Mouse (Mus musculus) testis, adult 2 months (tissue): ENCODE measurements at regions not wholly inside any gene's neighbourhood (a gene's known extent, or its start where the extent isn't known, plus 50 kb on each side); places are given as distances from the start of the nearest gene placed in this dataset.

ENCODE experiments used
- CTCF ChIP-seq: fragments of 200-500 bp; IDR thresholded peaks from 2 replicates; pipeline ENCODE4 v1.5.1; 2012; ENCODE audit warnings: low read depth, mild to moderate bottlenecking, inconsistent platforms, low read length, moderate library complexity; ENCODE audit not compliant: control insufficient read depth, insufficient read depth, insufficient replicate concordance
- POLR2A ChIP-seq: fragments of 200-500 bp; IDR thresholded peaks from 2 replicates; pipeline ENCODE4 v1.6.1; 2012; ENCODE audit warnings: low read depth, mild to moderate bottlenecking, inconsistent platforms, low read length, moderate library complexity; ENCODE audit not compliant: control insufficient read depth

DNA sequence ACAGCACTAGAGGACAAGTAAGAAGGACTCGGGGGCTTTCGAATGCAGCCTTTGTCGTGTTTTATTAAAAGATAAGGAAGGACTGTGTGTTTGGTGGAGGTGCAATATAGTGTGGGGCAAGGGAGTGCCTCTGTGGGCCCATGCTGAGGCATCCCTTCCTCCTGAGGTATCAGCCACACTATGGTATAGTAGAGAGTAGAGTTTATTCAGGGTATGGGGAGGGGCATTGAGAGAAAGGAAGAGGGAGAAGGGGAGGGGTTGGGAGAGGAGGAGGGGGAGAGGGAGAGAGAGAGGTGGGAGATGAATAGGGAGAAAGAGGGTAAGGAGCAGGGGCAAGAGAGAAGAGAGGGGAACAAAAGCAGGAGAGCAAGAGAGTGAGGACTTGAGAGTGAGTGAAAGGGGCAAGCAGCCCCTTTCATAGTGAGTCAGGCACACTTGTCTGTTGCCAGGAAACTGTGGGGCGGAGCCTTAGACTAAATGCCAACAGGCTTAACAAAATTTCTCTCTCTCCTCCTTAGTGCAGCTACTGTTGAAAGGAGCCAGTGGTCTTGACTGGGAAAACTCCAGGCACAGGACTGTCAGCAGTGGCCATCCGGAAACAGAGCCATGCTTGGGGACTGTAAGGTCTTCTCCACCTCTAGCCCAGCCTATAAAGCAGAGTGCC, 146.2 kb downstream of the Kcnj2 start:
- TF ChIP-seq CTCF (no peak), POLR2A (no peak)
